Mouse (Mus musculus) mouse embryonic stem cell (cell line): ENCODE results near the gene Gm21731.
"Not testable (repeated sequence)": the region's sequence is repeated elsewhere in the genome, so short reads cannot be mapped to it uniquely, and the experiment has no call there.

Source experiments
- in situ Hi-C, 2 experiments: fragments of 300-500 bp; cut with MboI; formaldehyde crosslinking; loops; 1 replicate in 1 of 2; 3 replicates in 1 of 2; pipeline ENCODE4 v1.14.3; 2019 to 2020; ENCODE audit warnings: low sequenced_read_pairs in 2 of 2, low pct_unique_long_range_greater_than_20kb in 1 of 2, mixed read lengths in 1 of 2; ENCODE audit not compliant: unreplicated experiment in 1 of 2

The Gm21731 gene

GRCm38 (mm10) chr13:120238811-120239210 lies at the start of gene Gm21731:
Gene Gm21731, plus strand, starts transcription at chr13:120239111.
- in situ Hi-C loops: not testable (repeated sequence)

GRCm38 (mm10) chr13:120196189-120196821 lies 42.6 kb upstream of the Gm21731 start:
- in situ Hi-C loops: not testable (repeated sequence)

GRCm38 (mm10) chr13:120215847-120216246 lies 23.1 kb upstream of the Gm21731 start, which contains the start of gene Gm21762:
Gene Gm21762, minus strand, starts transcription at chr13:120215947.
- in situ Hi-C loops: not testable (repeated sequence)

- in situ Hi-C loops: not testable (repeated sequence)
These were observed 18.0 kb upstream of the Gm21731 start for GRCm38 (mm10) chr13:120220922-120221321.

- in situ Hi-C loops: not testable (repeated sequence)
These were observed 15.8 kb upstream of the Gm21731 start for GRCm38 (mm10) chr13:120223012-120223659.

- in situ Hi-C loops: not testable (repeated sequence)
These were observed 7.1 kb upstream of the Gm21731 start for GRCm38 (mm10) chr13:120231798-120232197.

- in situ Hi-C loops: not testable (repeated sequence)
These were observed 6.4 kb upstream of the Gm21731 start for GRCm38 (mm10) chr13:120232447-120233049.

GRCm38 (mm10) chr13:120251208-120251924 lies 12.5 kb downstream of the Gm21731 start:
- in situ Hi-C loops: not testable (repeated sequence)

GRCm38 (mm10) chr13:120258817-120259658 lies 20.1 kb downstream of the Gm21731 start:
- in situ Hi-C loops: not testable (repeated sequence)

- in situ Hi-C loops: not testable (repeated sequence)
These were observed 20.8 kb downstream of the Gm21731 start for GRCm38 (mm10) chr13:120259718-120260117.

- in situ Hi-C loops: not testable (repeated sequence)
These were observed 24.0 kb downstream of the Gm21731 start, which contains the start of gene AF067061 for GRCm38 (mm10) chr13:120262870-120263269. Gene AF067061, plus strand, starts transcription at chr13:120263114.

- in situ Hi-C loops: not testable (repeated sequence)
These were observed 38.9 kb downstream of the Gm21731 start for GRCm38 (mm10) chr13:120277837-120278236.

- in situ Hi-C loops: no loop called here
These were observed 39.9 kb downstream of the Gm21731 start for GRCm38 (mm10) chr13:120278784-120279183.
